In the genomic region with DNA sequence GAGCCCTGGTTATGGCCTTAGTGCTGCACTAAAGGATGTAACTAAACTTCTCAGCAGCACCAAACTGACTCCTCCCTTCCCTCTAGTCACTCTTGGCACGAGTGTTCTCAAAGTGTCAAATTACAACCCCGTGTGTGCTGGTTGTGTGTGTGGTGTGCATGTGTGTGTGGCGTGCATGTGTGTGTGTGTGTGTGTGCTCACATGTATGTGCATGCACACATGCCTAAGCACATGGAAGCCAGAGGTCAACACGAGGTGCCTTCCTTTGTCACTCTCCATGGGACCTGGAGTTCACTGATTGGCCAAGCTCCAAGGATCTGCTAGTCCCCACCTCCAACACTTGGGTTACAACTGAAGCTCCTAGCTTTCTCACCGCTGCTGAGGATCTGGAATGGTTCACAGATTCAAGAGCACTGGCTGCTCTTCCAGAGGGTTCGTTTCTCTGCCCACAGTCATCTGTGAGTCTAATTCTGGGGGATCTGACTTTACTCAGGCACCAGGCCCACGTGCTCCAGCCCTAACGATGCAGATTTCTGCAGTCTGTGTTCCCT, we compare ENCODE assay signal across 8 mouse cellular contexts.
DNase-seq lines count a peak whose midpoint lies in the region; ATAC-seq and TF ChIP-seq lines count a peak whose summit lies in the region.

No protein-coding gene starts in this region.

- DNase-seq in forebrain, embryonic 10.5 days (ENCODE audit: extremely low spot score, low spot score): peak; percentile 31
- DNase-seq in neural tube, embryonic 10.5 days (ENCODE audit: extremely low spot score, low spot score): peak; percentile 45
- DNase-seq in right cerebral cortex, postnatal 14 days: peak; percentile 36
- no peak for DNase-seq in midbrain, postnatal 0 days (ENCODE audit: low spot score)
- DNase-seq in thymus, postnatal 4 days: no peak

- WGBS in forebrain, embryonic 10.5 days: 38% methylated on average over 8 of the region's 8 CpGs
- 33% methylated on average over 8 of the region's 8 CpGs for WGBS in forebrain, embryonic 12.5 days
- 31% methylated on average over 8 of the region's 8 CpGs for WGBS in neural tube, embryonic 15.5 days
- WGBS in heart, embryonic 16.5 days: 12% methylated on average over 8 of the region's 8 CpGs
- WGBS in midbrain, postnatal 0 days: 39% methylated on average over 8 of the region's 8 CpGs

- peaks cover 19% of the 10 kb centered on the region for H3K36me3 ChIP-seq in forebrain, embryonic 10.5 days (replicated peaks)
- no peaks in the 10 kb centered on the region; the same call in 1 of the 2 replicates for H3K36me3 ChIP-seq in forebrain, embryonic 12.5 days (replicated peaks)
- no peaks in the 10 kb centered on the region for H3K36me3 ChIP-seq in neural tube, embryonic 15.5 days
- H3K36me3 ChIP-seq in heart, embryonic 16.5 days (ENCODE audit: control insufficient read depth, insufficient read depth): peaks cover 9% of the 10 kb centered on the region
- no peaks in the 10 kb centered on the region for H3K36me3 ChIP-seq in midbrain, postnatal 0 days (ENCODE audit: insufficient read depth, low read length)

- H3K4me3 ChIP-seq in forebrain, embryonic 10.5 days: no peak overlapping the region
- H3K4me3 ChIP-seq in forebrain, embryonic 12.5 days (replicated peaks): no peak overlapping the region
- H3K4me3 ChIP-seq in neural tube, embryonic 15.5 days (replicated peaks): no peak overlapping the region
- H3K4me3 ChIP-seq in heart, embryonic 16.5 days (ENCODE audit: low read length): no peak overlapping the region
- H3K4me3 ChIP-seq in midbrain, postnatal 0 days (ENCODE audit: low read depth, low read length): no peak overlapping the region

- no peak overlapping the region for H3K4me2 ChIP-seq in forebrain, embryonic 12.5 days
- H3K4me2 ChIP-seq in neural tube, embryonic 15.5 days: no peak overlapping the region
- 0 out of 2 replicates have a peak overlapping the region, but pooled peaks have one; percentile 24 for H3K4me2 ChIP-seq in heart, embryonic 16.5 days (ENCODE audit: low read depth, low read length)
- H3K4me2 ChIP-seq in midbrain, postnatal 0 days (ENCODE audit: low read depth, low read length, poor library complexity, severe bottlenecking): no peak overlapping the region

- peaks cover 11% of the 10 kb centered on the region for H3K9me3 ChIP-seq in forebrain, embryonic 10.5 days
- H3K9me3 ChIP-seq in forebrain, embryonic 12.5 days: peaks cover 5% of the 10 kb centered on the region
- H3K9me3 ChIP-seq in neural tube, embryonic 15.5 days (replicated peaks): no peaks in the 10 kb centered on the region
- peaks cover 5% of the 10 kb centered on the region for H3K9me3 ChIP-seq in heart, embryonic 16.5 days (replicated peaks; ENCODE audit: control insufficient read depth, low read length)
- no peaks in the 10 kb centered on the region for H3K9me3 ChIP-seq in midbrain, postnatal 0 days (ENCODE audit: low read length)

- H3K27ac ChIP-seq in forebrain, embryonic 10.5 days: peak overlapping the region; percentile 68
- no peak overlapping the region for H3K27ac ChIP-seq in forebrain, embryonic 12.5 days
- H3K27ac ChIP-seq in neural tube, embryonic 15.5 days (replicated peaks): no peak overlapping the region
- peak overlapping the region; percentile 65 for H3K27ac ChIP-seq in heart, embryonic 16.5 days (ENCODE audit: low read length)
- H3K27ac ChIP-seq in midbrain, postnatal 0 days (ENCODE audit: low read depth, low read length): no peak overlapping the region

- H3K9ac ChIP-seq in forebrain, embryonic 12.5 days: no peak overlapping the region
- no peak overlapping the region for H3K9ac ChIP-seq in neural tube, embryonic 15.5 days (replicated peaks)
- H3K9ac ChIP-seq in heart, embryonic 16.5 days (ENCODE audit: low read length): no peak overlapping the region
- no peak overlapping the region for H3K9ac ChIP-seq in midbrain, postnatal 0 days (replicated peaks; ENCODE audit: low read length, poor library complexity, severe bottlenecking)

- H3K4me1 ChIP-seq in forebrain, embryonic 10.5 days: peaks cover 43% of the 10 kb centered on the region
- H3K4me1 ChIP-seq in forebrain, embryonic 12.5 days: peaks cover 46% of the 10 kb centered on the region
- H3K4me1 ChIP-seq in neural tube, embryonic 15.5 days: peaks cover 19% of the 10 kb centered on the region
- H3K4me1 ChIP-seq in heart, embryonic 16.5 days (ENCODE audit: control insufficient read depth, insufficient read depth, low read length): peaks cover 26% of the 10 kb centered on the region
- H3K4me1 ChIP-seq in midbrain, postnatal 0 days (ENCODE audit: insufficient read depth, low read length): peaks cover 2% of the 10 kb centered on the region; the same call in 1 of the 2 replicates

- TF ChIP-seq CTCF in midbrain, postnatal 0 days (IDR thresholded peaks at IDR 0.05): no peak

- H3K27me3 ChIP-seq in forebrain, embryonic 10.5 days (ENCODE audit: poor library complexity, severe bottlenecking): peaks cover 48% of the 10 kb centered on the region
- peaks cover 17% of the 10 kb centered on the region for H3K27me3 ChIP-seq in forebrain, embryonic 12.5 days
- H3K27me3 ChIP-seq in neural tube, embryonic 15.5 days (replicated peaks): no peaks in the 10 kb centered on the region
- H3K27me3 ChIP-seq in heart, embryonic 16.5 days (ENCODE audit: control insufficient read depth, insufficient read depth, low read length): no peaks in the 10 kb centered on the region
- no peaks in the 10 kb centered on the region for H3K27me3 ChIP-seq in midbrain, postnatal 0 days (ENCODE audit: insufficient read depth, low read length)

- no peak for ATAC-seq in forebrain, embryonic 12.5 days (ENCODE audit: low FRiP score)
- no peak for ATAC-seq in neural tube, embryonic 15.5 days (ENCODE audit: low FRiP score)
- peak; percentile 56 for ATAC-seq in heart, embryonic 16.5 days (replicated peaks; ENCODE audit: extremely low read depth, insufficient read depth, low FRiP score)
- no peak for ATAC-seq in midbrain, postnatal 0 days (ENCODE audit: low FRiP score)

Comparison
In these comparisons a context has a peak if more than half of its experiments do, and no peak if none do; other contexts are left out.
1. H3K27ac ChIP-seq: peak in forebrain, embryonic 10.5 days (single experiment) and heart, embryonic 16.5 days (single experiment); none in forebrain, embryonic 12.5 days (single experiment), neural tube, embryonic 15.5 days (single experiment) and midbrain, postnatal 0 days (single experiment).
2. DNase-seq: peak in forebrain, embryonic 10.5 days (single experiment), neural tube, embryonic 10.5 days (single experiment) and right cerebral cortex, postnatal 14 days (single experiment); none in midbrain, postnatal 0 days (single experiment) and thymus, postnatal 4 days (single experiment).